Mouse (Mus musculus): ENCODE results near the gene Ldah.

The Ldah gene

GRCm38 (mm10) chr12:8320084-8320713, 112.3 kb downstream of the Ldah start:
- peak; percentile 81 to 88 for DNase-seq

DNA sequence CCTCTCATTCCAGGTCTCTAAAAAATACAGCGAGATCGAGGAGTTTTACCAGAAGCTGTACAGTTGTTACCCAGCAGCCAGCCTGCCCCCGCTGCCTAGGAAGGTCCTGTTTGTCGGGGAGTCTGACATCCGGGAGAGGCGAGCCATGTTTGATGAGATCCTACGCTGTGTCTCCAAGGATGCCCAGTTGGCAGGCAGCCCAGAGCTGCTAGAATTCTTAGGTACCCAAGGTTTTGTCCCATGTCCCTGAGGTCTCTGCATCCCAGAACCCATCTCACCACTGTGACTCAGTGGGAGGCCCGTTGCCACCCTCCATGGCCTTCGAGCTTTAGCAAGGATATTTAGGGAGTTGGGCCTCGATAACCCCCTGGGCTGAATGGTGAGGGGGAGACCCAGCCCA, 113.6 kb downstream of the Ldah start:
- no peak for DNase-seq

- DNase-seq, result no peak
These were observed 116.2 kb downstream of the Ldah start for GRCm38 (mm10) chr12:8324086-8324485.

DNA sequence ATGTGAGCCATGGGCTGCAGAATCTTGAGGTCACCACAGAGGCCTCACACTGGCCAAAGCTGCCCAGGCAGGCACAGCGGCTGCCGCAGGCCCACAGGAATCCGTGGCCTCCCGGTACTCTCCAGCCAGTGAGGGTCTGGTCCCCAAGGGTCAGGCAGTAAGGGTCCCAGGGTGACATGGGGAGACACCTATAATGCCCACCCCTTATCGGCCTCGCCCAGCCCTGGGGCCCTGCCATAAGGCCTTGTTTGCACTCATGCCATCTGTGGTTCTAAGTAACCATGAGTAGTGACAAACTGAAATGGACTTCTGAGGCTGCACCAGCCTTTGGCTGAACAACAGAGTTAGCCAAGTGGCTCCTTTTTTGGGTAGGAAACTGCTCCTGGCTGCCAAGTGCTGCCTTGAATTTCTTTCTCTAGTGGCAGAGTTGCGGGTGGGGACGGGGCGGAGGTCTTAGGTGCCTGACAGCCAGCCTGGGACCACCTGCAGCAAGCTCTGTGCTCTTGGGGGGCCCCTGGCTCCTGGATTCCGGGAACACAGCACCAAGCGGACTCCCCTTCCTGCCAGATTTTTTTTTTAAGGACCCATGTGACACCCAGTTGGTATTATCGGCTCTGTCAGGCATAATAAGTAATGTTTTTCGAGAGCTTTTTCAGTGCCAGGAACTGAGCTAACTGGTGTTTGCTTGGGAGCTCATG, 117.5 kb downstream of the Ldah start:
- no peak for DNase-seq

- no peak for DNase-seq
These were observed 118.1 kb downstream of the Ldah start for GRCm38 (mm10) chr12:8325943-8326522.

GRCm38 (mm10) chr12:8326825-8327674, 119.1 kb downstream of the Ldah start:
- DNase-seq, result peak; percentile 92 to 95

- DNase-seq, result no peak
These were observed 119.8 kb downstream of the Ldah start for GRCm38 (mm10) chr12:8327675-8328053.

- DNase-seq, result no peak
These were observed 121.3 kb downstream of the Ldah start for GRCm38 (mm10) chr12:8329236-8329635.

DNA sequence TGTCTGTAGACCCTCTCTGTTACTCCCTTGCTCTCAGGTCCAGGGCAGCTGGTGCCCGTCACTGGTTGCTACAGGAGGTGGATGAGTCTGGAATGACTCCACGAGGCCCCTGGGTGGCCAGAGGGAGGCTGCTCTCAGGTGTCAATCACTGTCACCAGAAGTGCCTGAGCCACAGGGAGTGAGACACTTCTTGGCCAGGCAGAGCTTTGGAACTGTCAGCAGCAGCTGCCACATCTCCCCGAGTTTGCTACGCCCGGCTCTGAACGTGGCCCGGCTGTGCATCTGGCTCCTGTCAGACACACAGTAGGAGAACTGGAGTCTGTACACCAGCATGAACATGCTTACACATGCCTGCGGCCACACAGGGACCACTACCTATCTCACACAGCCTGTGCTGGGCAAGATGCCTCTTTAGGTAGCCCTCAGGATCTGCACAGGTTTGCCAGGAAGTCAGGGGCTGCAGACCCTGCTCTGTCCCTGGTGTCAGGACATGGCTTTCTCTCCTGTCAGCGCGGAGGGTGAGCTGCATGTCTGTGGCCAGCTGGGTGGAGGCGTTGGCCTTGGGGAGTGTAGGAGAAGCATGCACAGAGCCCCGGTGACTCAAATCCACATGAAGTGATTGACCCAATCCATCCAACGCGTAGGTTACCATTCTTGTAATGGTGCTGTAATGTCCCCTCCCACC, 123.7 kb downstream of the Ldah start:
- DNase-seq, result no peak

GRCm38 (mm10) chr12:8332174-8332542, 124.3 kb downstream of the Ldah start:
- DNase-seq, result no peak

DNA sequence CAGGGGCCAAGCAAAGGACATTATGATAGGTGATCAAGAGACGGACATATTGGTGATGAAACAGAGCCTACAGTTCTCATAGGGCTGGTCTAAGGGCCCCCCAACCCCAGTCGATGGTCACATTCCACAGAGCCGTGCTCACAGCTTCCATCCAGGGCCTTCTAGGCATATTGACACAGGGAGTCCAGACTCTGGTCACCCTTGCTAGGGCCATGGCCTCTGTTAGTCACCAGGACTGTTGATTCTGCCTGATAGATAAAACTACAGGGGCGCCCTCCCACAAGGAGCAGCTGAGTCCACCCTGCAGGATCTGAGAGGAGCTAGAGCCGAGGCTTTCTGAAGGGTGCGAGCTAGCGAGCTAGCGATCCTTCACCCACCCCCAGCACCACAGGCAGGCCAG, 125.7 kb downstream of the Ldah start:
- DNase-seq, result no peak

DNA sequence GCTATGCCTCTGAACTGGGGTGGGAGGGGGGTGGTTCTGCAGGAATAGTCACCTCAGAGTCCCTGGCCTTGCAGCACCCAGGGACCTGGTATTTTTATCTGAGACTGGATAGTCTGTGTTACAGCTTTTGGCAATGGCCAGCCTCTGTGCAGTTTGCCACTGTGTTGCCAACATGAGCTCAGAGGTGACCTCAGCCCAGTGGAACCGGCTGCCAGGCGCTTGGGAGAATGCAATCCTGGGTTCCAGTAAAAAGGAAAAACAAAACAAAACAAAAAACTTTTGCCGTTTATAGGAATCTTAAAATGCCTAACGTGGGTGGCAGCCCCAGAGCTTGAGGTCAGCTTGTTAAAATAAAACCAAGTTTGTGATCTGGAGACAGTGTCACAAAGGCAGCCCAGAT, 126.4 kb downstream of the Ldah start:
- DNase-seq, result peak; percentile 48 to 68

Measured in kidney, postnatal 25 days (tissue).